Mouse (Mus musculus): Measurements from ENCODE around the gene Hap1.

DNA sequence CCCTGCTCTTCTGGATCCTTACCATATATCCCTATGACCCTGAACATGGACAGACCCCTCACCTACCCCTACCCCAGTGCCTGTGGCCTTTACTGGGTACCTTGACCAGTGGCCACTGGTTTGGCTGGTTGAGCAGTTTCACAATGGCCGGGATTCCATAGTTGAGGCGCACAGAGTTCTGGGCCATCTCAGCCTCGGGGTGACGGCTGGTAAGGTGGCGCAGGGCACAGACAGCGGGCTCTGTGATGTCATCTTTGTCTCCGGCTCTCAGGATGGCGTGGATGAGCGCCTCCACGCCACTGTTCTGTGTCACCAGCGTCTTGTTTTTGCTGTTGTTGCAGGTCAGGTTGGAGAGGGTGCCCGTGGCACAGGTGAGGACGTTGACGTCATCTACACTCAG, 22.1 kb upstream of the Hap1 start:
- no peak for TF ChIP-seq POLR2A (IDR thresholded peaks at IDR 0.05; ENCODE audit: borderline replicate concordance, extremely low read depth, insufficient read depth, insufficient read length, poor library complexity, severe bottlenecking)
- TF ChIP-seq CTCF (IDR thresholded peaks at IDR 0.05; ENCODE audit: borderline replicate concordance, extremely low read depth, insufficient read depth, insufficient read length): no peak
